Mouse (Mus musculus) heart, postnatal 0 days (tissue): ENCODE measurements around the gene Fgfr2. TPM values are rescaled to one million over a fixed set of nuclear protein-coding genes. Genes with fewer than 3 reads are reported as not detected.
A peak's percentile ranks its signal among the peaks of the same experiment; 100 is the strongest.

Experiments
- ATAC-seq: fragments of 200-750 bp; cut with Nextera tagmentation; 2 replicates; pipeline ENCODE4 v1.8.0; 2017; ENCODE audit warnings: low read depth, moderate number of reproducible peaks, moderate library complexity; ENCODE audit not compliant: insufficient read depth
- DNase-seq: peaks from one replicate; pipeline ENCODE4 v3.0.0-alpha.2; 2016; ENCODE audit warnings: low spot score
- H3K27ac ChIP-seq: fragments of 300-500 bp; sonication (generic); 2 replicates; pipeline ENCODE4 v1.5.1; 2014; ENCODE audit warnings: low read depth, mild to moderate bottlenecking
- H3K27me3 ChIP-seq: fragments of 300-500 bp; sonication (generic); 2 replicates; pipeline ENCODE4 v1.6.1; 2014; ENCODE audit warnings: low read length, mixed read lengths; ENCODE audit not compliant: control insufficient read depth, insufficient read depth
- H3K36me3 ChIP-seq: fragments of 300-500 bp; sonication (generic); replicated peaks from 2 replicates; pipeline ENCODE4 v1.6.1; 2014; ENCODE audit warnings: low read length, mixed read lengths; ENCODE audit not compliant: control insufficient read depth, insufficient read depth
- H3K4me1 ChIP-seq: fragments of 300-500 bp; sonication (generic); 2 replicates; pipeline ENCODE4 v1.6.1; 2014; ENCODE audit warnings: antibody characterized with exemption; ENCODE audit not compliant: control insufficient read depth, insufficient read depth
- H3K4me2 ChIP-seq: fragments of 300-500 bp; sonication (generic); 2 replicates; pipeline ENCODE4 v1.6.1; 2014; ENCODE audit warnings: low read depth, mild to moderate bottlenecking, low read length, moderate library complexity
- H3K4me3 ChIP-seq: fragments of 300-500 bp; sonication (generic); 2 replicates; pipeline ENCODE4 v1.5.1; 2014; ENCODE audit warnings: low read depth, low read length
- H3K9ac ChIP-seq: fragments of 300-500 bp; sonication (generic); replicated peaks from 2 replicates; pipeline ENCODE4 v1.6.1; 2014; ENCODE audit warnings: low read depth, low read length, mixed read lengths
- H3K9me3 ChIP-seq: fragments of 300-500 bp; sonication (generic); replicated peaks from 2 replicates; pipeline ENCODE4 v1.6.1; 2016; ENCODE audit warnings: low read length; ENCODE audit not compliant: control insufficient read depth
- CTCF ChIP-seq: IDR thresholded peaks from 2 replicates; pipeline ENCODE4 v1.5.1; 2016; ENCODE audit warnings: antibody characterized with exemption, control low read depth, low read depth
- EP300 ChIP-seq: IDR thresholded peaks from 2 replicates; pipeline ENCODE4 v1.6.1; 2016; ENCODE audit warnings: antibody characterized with exemption, low read depth
- WGBS: fragments of 180-500 bp; shearing (Covaris S2); extraction: QIAGEN DNeasy Blood & Tissue Kit; methylation state at CpG from one replicate; pipeline ENCODE4 v1.1.7; 2014; 5-methylcytosine and 5-hydroxymethylcytosine counted together
- polyA plus RNA-seq: library from polyadenylated mRNA; unstranded; fragments of >200 nt; fragmentation: Nextera tagmentation; extraction: Ambion mirVana; gene quantifications from 2 replicates; pipeline ENCODE4 v1.2.1, GENCODE M21; 2015
- total RNA-seq: library from RNA; depleted of rRNA; stranded (reverse); fragments of >200 nt; gene quantifications from 2 replicates; pipeline ENCODE4 v1.2.3, GENCODE M21; 2014; ENCODE audit warnings: low replicate concordance

Gene Fgfr2
- total and polyA plus RNA-seq, 2 experiments from 2014 or later: 3.8 to 11.5 TPM

- WGBS: 78% methylated on average over 12 of the region's 12 CpGs
- no peak for TF ChIP-seq CTCF
- no peak for TF ChIP-seq EP300
- peaks cover 32% of the 10 kb centered on the region for H3K36me3 ChIP-seq
- no peaks in the 10 kb centered on the region for H3K9me3 ChIP-seq
- DNase-seq (no peak), ATAC-seq (no peak)
- peaks cover 41% of the 10 kb centered on the region for H3K4me1 ChIP-seq
- peak overlapping the region; percentile 61 for H3K27ac ChIP-seq
- H3K9ac ChIP-seq: no peak overlapping the region
- H3K27me3 ChIP-seq: no peaks in the 10 kb centered on the region
- no peak overlapping the region for H3K4me2 ChIP-seq
- no peak overlapping the region for H3K4me3 ChIP-seq
Measured at GRCm38 (mm10) chr7:130677541-130678274, 2445.4 kb downstream of the Fgfr2 start.

GRCm38 (mm10) chr7:130676885-130677540 is 2446.1 kb downstream of the Fgfr2 start:
- H3K27ac ChIP-seq: no peak overlapping the region; the same call in 1 of the 2 replicates
- no peak for ATAC-seq
- TF ChIP-seq CTCF: no peak
- no peak for TF ChIP-seq EP300
- peaks cover 44% of the 10 kb centered on the region for H3K4me1 ChIP-seq
- no peak overlapping the region for H3K4me3 ChIP-seq
- H3K4me2 ChIP-seq: no peak overlapping the region
- no peak overlapping the region for H3K9ac ChIP-seq
- H3K9me3 ChIP-seq: no peaks in the 10 kb centered on the region
- 79% methylated on average over 11 of the region's 11 CpGs for WGBS
- no peak for DNase-seq
- H3K36me3 ChIP-seq: peaks cover 31% of the 10 kb centered on the region
- H3K27me3 ChIP-seq: no peaks in the 10 kb centered on the region

- H3K27me3 ChIP-seq: no peaks in the 10 kb centered on the region
- WGBS: 80% methylated on average over 9 of the region's 9 CpGs
- H3K27ac ChIP-seq: peak overlapping the region; percentile 99; the same call in 1 of the 2 replicates
- H3K9me3 ChIP-seq: no peaks in the 10 kb centered on the region
- H3K4me2 ChIP-seq: no peak overlapping the region
- H3K4me3 ChIP-seq: no peak overlapping the region
- H3K36me3 ChIP-seq: peaks cover 29% of the 10 kb centered on the region
- DNase-seq (no peak), ATAC-seq (no peak)
- TF ChIP-seq EP300: no peak
- TF ChIP-seq CTCF: no peak
- peaks cover 58% of the 10 kb centered on the region for H3K4me1 ChIP-seq
- H3K9ac ChIP-seq: no peak overlapping the region
Measured at GRCm38 (mm10) chr7:130674526-130674925, 2448.6 kb downstream of the Fgfr2 start.

- H3K4me1 ChIP-seq: peaks cover 70% of the 10 kb centered on the region
- TF ChIP-seq EP300: no peak; the same call in 1 of the 2 replicates
- TF ChIP-seq CTCF: peak; percentile 87
- DNase-seq (peak; percentile 82), ATAC-seq (peak; percentile 44)
- no peak overlapping the region for H3K4me3 ChIP-seq
- H3K4me2 ChIP-seq: no peak overlapping the region
- H3K27me3 ChIP-seq: no peaks in the 10 kb centered on the region
- 30% methylated on average over 9 of the region's 9 CpGs for WGBS
- H3K27ac ChIP-seq: peak overlapping the region; percentile 99
- H3K9ac ChIP-seq: peak overlapping the region; percentile 47
- H3K36me3 ChIP-seq: peaks cover 25% of the 10 kb centered on the region
- no peaks in the 10 kb centered on the region for H3K9me3 ChIP-seq
Measured at GRCm38 (mm10) chr7:130673169-130674033, 2449.7 kb downstream of the Fgfr2 start.

GRCm38 (mm10) chr7:130671301-130671700 is 2451.8 kb downstream of the Fgfr2 start:
- no peaks in the 10 kb centered on the region for H3K9me3 ChIP-seq
- DNase-seq (peak; percentile 85), ATAC-seq (peak; percentile 22; the same call in 1 of the 2 replicates)
- WGBS: 39% methylated on average over 6 of the region's 6 CpGs
- no peak overlapping the region for H3K4me3 ChIP-seq
- H3K36me3 ChIP-seq: peaks cover 13% of the 10 kb centered on the region
- peak overlapping the region; percentile 99 for H3K27ac ChIP-seq
- H3K4me2 ChIP-seq: no peak overlapping the region
- peaks cover 69% of the 10 kb centered on the region for H3K4me1 ChIP-seq
- no peaks in the 10 kb centered on the region for H3K27me3 ChIP-seq
- no peak for TF ChIP-seq EP300
- no peak for TF ChIP-seq CTCF
- H3K9ac ChIP-seq: no peak overlapping the region
